Mouse (Mus musculus): ENCODE measurements around the gene Pck2.

Pck2 gene

GRCm38 (mm10) chr14:55526674-55527073 lies 13.4 kb upstream of the Pck2 start:
- in situ Hi-C loops (cut with MboI, MseI): no loop called here

GRCm38 (mm10) chr14:55527940-55528339 lies 12.1 kb upstream of the Pck2 start:
- in situ Hi-C loops (cut with MboI, MseI): no loop called here

GRCm38 (mm10) chr14:55536116-55536745 lies 3.8 kb upstream of the Pck2 start:
- in situ Hi-C loops (cut with MboI, MseI): no loop called here

- in situ Hi-C loops (cut with MboI, MseI): no loop called here
Observed at GRCm38 (mm10) chr14:55540787-55541321, 788 bp downstream of the Pck2 start.

- in situ Hi-C loops (cut with MboI, MseI): no loop called here
Observed at GRCm38 (mm10) chr14:55542268-55542667, 2.2 kb downstream of the Pck2 start.

GRCm38 (mm10) chr14:55544334-55544733 lies 4.3 kb downstream of the Pck2 start:
- in situ Hi-C loops (cut with MboI, MseI): no loop called here

- in situ Hi-C loops (cut with MboI, MseI): no loop called here
Observed at GRCm38 (mm10) chr14:55550191-55550590, 10.1 kb downstream of the Pck2 start.

- in situ Hi-C loops (cut with MboI, MseI): no loop called here
Observed at GRCm38 (mm10) chr14:55551347-55551746, 11.3 kb downstream of the Pck2 start.

- in situ Hi-C loops (cut with MboI, MseI): no loop called here
Observed at GRCm38 (mm10) chr14:55551794-55552193, 11.7 kb downstream of the Pck2 start.

GRCm38 (mm10) chr14:55554635-55555034 lies 14.6 kb downstream of the Pck2 start:
- in situ Hi-C loops (cut with MboI, MseI): no loop called here

- in situ Hi-C loops (cut with MboI, MseI): no loop called here
Observed at GRCm38 (mm10) chr14:55555788-55556187, 15.7 kb downstream of the Pck2 start.

- in situ Hi-C loops (cut with MboI, MseI): no loop called here
Observed at GRCm38 (mm10) chr14:55557003-55557402, 16.9 kb downstream of the Pck2 start.

GRCm38 (mm10) chr14:55557587-55557986 lies 17.5 kb downstream of the Pck2 start:
- in situ Hi-C loops (cut with MboI, MseI): no loop called here

GRCm38 (mm10) chr14:55558740-55559448 lies 18.8 kb downstream of the Pck2 start:
- in situ Hi-C loops (cut with MboI, MseI): no loop called here

GRCm38 (mm10) chr14:55559799-55560201 lies 19.7 kb downstream of the Pck2 start, which contains the start of gene Dcaf11:
TSS of gene Dcaf11 (plus strand) at chr14:55560006.
- in situ Hi-C loops (cut with MboI, MseI): no loop called here

GRCm38 (mm10) chr14:55560202-55561073 lies 20.4 kb downstream of the Pck2 start, which contains the start of gene A730061H03Rik:
TSS of gene A730061H03Rik (minus strand) at chr14:55560406.
- in situ Hi-C loops (cut with MboI, MseI): no loop called here

- in situ Hi-C loops (cut with MboI, MseI): no loop called here
Observed at GRCm38 (mm10) chr14:55561860-55562259, 21.8 kb downstream of the Pck2 start.

- in situ Hi-C loops (cut with MboI, MseI): no loop called here
Observed at GRCm38 (mm10) chr14:55563249-55563648, 23.2 kb downstream of the Pck2 start.

GRCm38 (mm10) chr14:55565748-55566147 lies 25.7 kb downstream of the Pck2 start:
- in situ Hi-C loops (cut with MboI, MseI): no loop called here

GRCm38 (mm10) chr14:55567496-55567895 lies 27.4 kb downstream of the Pck2 start:
- in situ Hi-C loops (cut with MboI, MseI): no loop called here

- in situ Hi-C loops (cut with MboI, MseI): loop anchor here (5.0 kb wide), 1 partner anchor 68 kb away; no protein-coding TSS in a partner anchor
Observed at GRCm38 (mm10) chr14:55570588-55570987, 30.5 kb downstream of the Pck2 start.

GRCm38 (mm10) chr14:55571760-55572159 lies 31.7 kb downstream of the Pck2 start:
- in situ Hi-C loops (cut with MboI, MseI): loop anchor here (5.0 kb wide), 1 partner anchor 69 kb away; no protein-coding TSS in a partner anchor

Measured in T-helper 1 cell (primary cell).